ENCODE assay signal across 8 mouse cellular contexts in the genomic region with DNA sequence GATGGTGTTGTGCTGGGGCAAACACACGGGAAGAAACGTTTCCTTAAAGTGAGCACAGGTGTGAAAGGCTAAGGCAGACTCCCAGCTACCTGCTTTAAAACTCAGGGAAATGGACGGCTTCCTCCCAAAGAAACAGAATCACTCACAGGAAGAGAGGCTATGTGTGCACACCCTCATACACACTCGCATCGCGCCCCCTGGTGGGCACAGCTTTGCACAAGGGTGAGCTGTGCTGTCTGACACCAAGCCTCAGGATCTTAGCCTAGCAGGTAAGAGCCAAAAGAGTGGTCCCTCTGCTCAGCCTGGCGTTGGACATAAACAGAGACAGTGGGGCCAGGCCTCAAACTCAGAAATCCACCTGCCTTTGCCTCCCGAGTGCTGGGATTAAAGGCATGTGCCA. TPM values are rescaled to one million over a fixed set of nuclear protein-coding genes. Genes with fewer than 3 reads are reported as not detected.
DNase-seq lines count a peak whose midpoint lies in the region; ATAC-seq lines count a peak whose summit lies in the region.

No protein-coding gene starts in this region.

- no peak overlapping the region for H3K27ac ChIP-seq in hindbrain, embryonic 14.5 days

- WGBS in hindbrain, embryonic 14.5 days = 8% methylated on average over 8 of the region's 8 CpGs

- no peaks in the 10 kb centered on the region for H3K36me3 ChIP-seq in hindbrain, embryonic 14.5 days (replicated peaks; ENCODE audit: control insufficient read depth, insufficient read depth)

- peak; percentile 71; the same call in 1 of the 2 replicates for ATAC-seq in hindbrain, embryonic 14.5 days (ENCODE audit: low FRiP score)
- ATAC-seq in megakaryocyte, adult 5-6 weeks (ENCODE audit: poor library complexity, severe bottlenecking) = peak; percentile 78

- no peak overlapping the region for H3K4me3 ChIP-seq in hindbrain, embryonic 14.5 days (replicated peaks; ENCODE audit: low read length)

- no peaks in the 10 kb centered on the region for H3K9me3 ChIP-seq in hindbrain, embryonic 14.5 days (ENCODE audit: control insufficient read depth, low read length)

- no peak overlapping the region for H3K4me2 ChIP-seq in hindbrain, embryonic 14.5 days (replicated peaks)

- H3K9ac ChIP-seq in hindbrain, embryonic 14.5 days = no peak overlapping the region

- DNase-seq in NIH3T3 (ENCODE audit: low read depth) = peak; percentile 96
- peak; percentile 90 for DNase-seq in cerebellum, adult 9-11 months
- DNase-seq in frontal cortex, postnatal 14 days (ENCODE audit: low spot score in 2 of 2) = peak; percentile 58 to 85
- DNase-seq in hindbrain, embryonic 14.5 days (ENCODE audit: low spot score) = peak; percentile 88
- peak; percentile 89 to 94 for DNase-seq in left cerebral cortex, adult 18-20 months (ENCODE audit: low spot score in 2 of 2)
- DNase-seq in right cerebral cortex, postnatal 10 days (ENCODE audit: low spot score in 2 of 2) = peak; percentile 87 to 92
- peak; percentile 95 for DNase-seq in urinary bladder, postnatal 25 days (ENCODE audit: low spot score)

- H3K4me1 ChIP-seq in hindbrain, embryonic 14.5 days (replicated peaks; ENCODE audit: control insufficient read depth, insufficient read depth, low read length) = no peaks in the 10 kb centered on the region

- H3K27me3 ChIP-seq in hindbrain, embryonic 14.5 days (ENCODE audit: control insufficient read depth, insufficient read depth, low read length) = no peaks in the 10 kb centered on the region

RNA-seq across cellular contexts. Expression of a gene that starts 7.2 kb away (rescaled TPM):
- 275 and 317 TPM in 2 replicates for polyA plus RNA-seq in hindbrain, embryonic 14.5 days (2014; fragmentation: Nextera tagmentation; extraction: Ambion mirVana)
- 1,000 to 10,000 TPM in 1 of 2 experiments, 100 to 1,000 TPM in 1; 951 to 1,006 TPM for total RNA-seq in left cerebral cortex, adult 18-20 months (2021)
- total RNA-seq in megakaryocyte, adult 5-6 weeks (2015) = 0.09 and 0.30 TPM in 2 replicates
- total RNA-seq in megakaryocyte, adult 5-6 weeks (2017) = 0.48 and 1.3 TPM in 2 replicates

RNA-seq across cellular contexts. Expression of a gene that starts 21.7 kb away (rescaled TPM):
- 16.8 and 19.4 TPM in 2 replicates for polyA plus RNA-seq in hindbrain, embryonic 14.5 days (2014; fragmentation: Nextera tagmentation; extraction: Ambion mirVana)
- total RNA-seq in left cerebral cortex, adult 18-20 months (2021) = 10 to 100 TPM; 29.6 to 35.3 TPM
- 18.4 and 20.9 TPM in 2 replicates for total RNA-seq in megakaryocyte, adult 5-6 weeks (2015)
- 38.3 and 40.7 TPM in 2 replicates for total RNA-seq in megakaryocyte, adult 5-6 weeks (2017)

Comparison
In these comparisons a context has a peak if more than half of its experiments do, and no peak if none do; other contexts are left out.
1. RNA of a gene that starts 7.2 kb away (total RNA-seq): 951 to 1,006 TPM in left cerebral cortex, adult 18-20 months; 0.09 to 1.3 TPM in megakaryocyte, adult 5-6 weeks; every median in the first group is over 100 times any median in the second.
2. Peak in every context shown above with its lines, with median percentiles within 50 percentile points of each other: DNase-seq.